12 mouse cellular contexts compared by ENCODE assay signal in genomic region chr17:29393335-29394089, GRCm38 (mm10). TPM values are rescaled to one million over a fixed set of nuclear protein-coding genes. Genes with fewer than 3 reads are reported as not detected.
DNase-seq lines count a peak whose midpoint lies in the region; ATAC-seq and TF ChIP-seq lines count a peak whose summit lies in the region.
"Had no signal": no experiment of that assay in that cellular context is flagged by ENCODE, and none has a peak within 500 bp of the region (broad histone marks: within the 10 kb centered on the region; RNA-seq: fewer than 3 reads in every experiment).

No protein-coding gene starts in this region.

- ATAC-seq in liver, embryonic 12.5 days = no peak
- ATAC-seq: midbrain, embryonic 15.5 days had no signal

- H3K9me3 ChIP-seq in liver, embryonic 12.5 days (replicated peaks) = no peaks in the 10 kb centered on the region
- H3K9me3 ChIP-seq: midbrain, embryonic 15.5 days had no signal

- no peak for TF ChIP-seq POLR2A in lung, adult 2 months (IDR thresholded peaks at IDR 0.05; ENCODE audit: borderline replicate concordance, extremely low read depth, low read depth, low read length)

- peak; percentile 56 to 63 for DNase-seq in lung, adult 18-20 months
- DNase-seq in lung, adult 2 months = no peak
- peak; percentile 76 for DNase-seq in naive thymus-derived CD4-positive, alpha-beta T cell, adult 2 months (ENCODE audit: low read depth)
- DNase-seq in left cerebral cortex, postnatal 4 days = no peak
- DNase-seq in c-Kit-positive CD71-positive TER-119-positive erythroid progenitor cells, embryonic 14.5 days (ENCODE audit: low spot score) = no peak
- DNase-seq in kidney, postnatal 4 days = no peak
- DNase-seq in adrenal gland, postnatal 14 days = no peak
- DNase-seq: cerebellum, adult 18-20 months; kidney, adult 11 months; right cerebral cortex, postnatal 25 days had no signal

- peak overlapping the region; percentile 64 for H3K27ac ChIP-seq in liver, embryonic 12.5 days
- H3K27ac ChIP-seq: midbrain, embryonic 15.5 days had no signal

- H3K4me1 ChIP-seq in lung, adult 2 months (ENCODE audit: control insufficient read depth, insufficient read depth, low read length) = peaks cover 18% of the 10 kb centered on the region
- H3K4me1 ChIP-seq in liver, embryonic 12.5 days = peaks cover 75% of the 10 kb centered on the region

- 50% methylated on average over 14 of the region's 14 CpGs for WGBS in lung, adult 2 months
- 35% methylated on average over 14 of the region's 14 CpGs for WGBS in liver, embryonic 12.5 days (ENCODE audit: insufficient replicate concordance)

- H3K4me2 ChIP-seq in liver, embryonic 12.5 days = peak overlapping the region; percentile 17; the same call in 1 of the 2 replicates
- H3K4me2 ChIP-seq: midbrain, embryonic 15.5 days had no signal

- H3K36me3 ChIP-seq in liver, embryonic 12.5 days = no peaks in the 10 kb centered on the region
- H3K36me3 ChIP-seq: midbrain, embryonic 15.5 days had no signal

- intact Hi-C loops in left cerebral cortex, postnatal 4 days (cut with DNase I) = no loop called here

- 0 out of 2 replicates have a peak overlapping the region, but pooled peaks have one; percentile 14 for H3K9ac ChIP-seq in liver, embryonic 12.5 days
- H3K9ac ChIP-seq: midbrain, embryonic 15.5 days had no signal

- no peak overlapping the region for H3K4me3 ChIP-seq in lung, adult 2 months (replicated peaks; ENCODE audit: extremely low read depth, low read depth, low read length)
- no peak overlapping the region for H3K4me3 ChIP-seq in liver, embryonic 12.5 days
- H3K4me3 ChIP-seq: midbrain, embryonic 15.5 days had no signal

- H3K27me3 ChIP-seq in liver, embryonic 12.5 days (replicated peaks) = no peaks in the 10 kb centered on the region
- H3K27me3 ChIP-seq: midbrain, embryonic 15.5 days had no signal

- no peak for TF ChIP-seq CTCF in lung, adult 2 months (IDR thresholded peaks at IDR 0.05; ENCODE audit: insufficient read depth, low read length)

RNA-seq across cellular contexts. Expression of gene Fgd2, which starts 32.8 kb away (rescaled TPM):
- polyA plus RNA-seq in lung, adult 2 months (2012; rRNA removed) = 44.3 and 53.7 TPM in 2 replicates
- polyA plus RNA-seq in liver, embryonic 12.5 days (2016; fragmentation: Nextera tagmentation; extraction: Ambion mirVana) = 5.1 and 5.9 TPM in 2 replicates
- 1 to 10 TPM; 4.5 to 6.4 TPM for total RNA-seq in left cerebral cortex, postnatal 4 days (2021)
- total RNA-seq in adrenal gland, postnatal 14 days (2021) = 2.2 and 11.5 TPM in 2 replicates

RNA-seq across cellular contexts. Expression of gene Mtch1, which starts 45.8 kb away (rescaled TPM):
- polyA plus RNA-seq in lung, adult 2 months (2012; rRNA removed) = 413 and 456 TPM in 2 replicates
- 107 and 109 TPM in 2 replicates for polyA plus RNA-seq in liver, embryonic 12.5 days (2016; fragmentation: Nextera tagmentation; extraction: Ambion mirVana)
- total RNA-seq in left cerebral cortex, postnatal 4 days (2021) = 100 to 1,000 TPM; 489 to 514 TPM
- 300 and 316 TPM in 2 replicates for total RNA-seq in adrenal gland, postnatal 14 days (2021)

Comparison
In these comparisons a context has a peak if more than half of its experiments do, and no peak if none do; other contexts are left out.
1. DNase-seq: peak in lung, adult 18-20 months (2 of 2) and naive thymus-derived CD4-positive, alpha-beta T cell, adult 2 months (single experiment); none in lung, adult 2 months (single experiment), left cerebral cortex, postnatal 4 days (single experiment), c-Kit-positive CD71-positive TER-119-positive erythroid progenitor cells, embryonic 14.5 days (single experiment), kidney, postnatal 4 days (0 of 2) and adrenal gland, postnatal 14 days (single experiment).